ENCODE assay signal across 8 mouse cellular contexts in the genomic region with DNA sequence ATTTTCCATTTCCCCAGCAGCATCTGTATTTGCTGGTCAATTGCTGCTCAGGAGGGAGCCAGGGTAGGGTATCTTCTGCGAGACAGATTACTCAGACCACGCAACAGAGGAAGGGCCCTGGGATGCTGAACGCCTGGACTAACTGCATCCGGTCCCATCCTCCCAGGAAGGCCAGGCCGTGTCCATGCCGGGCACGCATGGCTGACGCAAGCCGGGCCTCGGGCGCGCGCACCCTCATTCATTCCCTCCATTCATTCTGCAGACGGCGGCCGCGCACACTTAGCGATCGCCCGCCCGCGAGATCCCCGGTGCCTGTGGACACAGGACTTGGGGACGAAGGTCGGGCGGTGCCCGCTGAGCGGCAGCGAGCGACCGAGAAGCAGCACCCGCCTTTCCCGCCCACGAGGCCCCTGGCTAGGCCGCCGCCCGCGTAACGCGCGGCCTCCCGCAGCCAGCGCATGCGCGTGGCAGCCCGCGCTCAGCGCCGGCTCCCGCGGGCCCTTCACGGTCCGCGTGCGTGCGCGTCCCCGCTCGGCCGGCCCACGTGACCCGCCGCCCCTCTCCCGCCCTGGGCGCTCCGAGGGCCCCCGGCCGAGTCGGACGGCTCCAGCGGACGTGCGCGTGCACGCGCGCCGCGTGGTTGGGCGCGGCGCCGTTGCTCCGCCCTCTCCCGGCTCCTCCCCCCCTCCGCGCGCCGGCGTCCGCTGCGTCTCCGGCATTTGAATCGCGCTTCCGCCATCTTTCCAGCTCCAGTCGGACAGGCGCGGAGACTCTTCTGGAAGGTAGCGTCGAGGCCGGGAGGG. TPM values are rescaled to one million over a fixed set of nuclear protein-coding genes. Genes with fewer than 3 reads are reported as not detected.
DNase-seq lines count a peak whose midpoint lies in the region; ATAC-seq lines count a peak whose summit lies in the region.

A gene (plus strand): TSS at position 573 of the 803 bp plus-strand sequence.

- ATAC-seq in intestine, embryonic 14.5 days (replicated peaks; ENCODE audit: low FRiP score, low TSS enrichment, low read depth) = peak; percentile 93

- no peaks in the 10 kb centered on the region for H3K27me3 ChIP-seq in intestine, embryonic 14.5 days (replicated peaks; ENCODE audit: control insufficient read depth, insufficient read depth, low read length)

- peak within 1 kb of the TSS; percentile 89 for H3K4me3 ChIP-seq in intestine, embryonic 14.5 days (ENCODE audit: low read depth, low read length)

- under 1% methylated on average over 85 of the region's 102 CpGs for WGBS in intestine, embryonic 14.5 days

- H3K9ac ChIP-seq in intestine, embryonic 14.5 days (ENCODE audit: low read length) = peak within 1 kb of the TSS; percentile 92

- peak within 1 kb of the TSS; percentile 95 for H3K27ac ChIP-seq in intestine, embryonic 14.5 days (ENCODE audit: low read depth)

- no peaks in the 10 kb centered on the region for H3K9me3 ChIP-seq in intestine, embryonic 14.5 days (ENCODE audit: control insufficient read depth, low read length)

- peak within 1 kb of the TSS; percentile 77 for H3K4me2 ChIP-seq in intestine, embryonic 14.5 days (ENCODE audit: low read length)

- peaks cover 23% of the 10 kb centered on the region for H3K36me3 ChIP-seq in intestine, embryonic 14.5 days (ENCODE audit: control insufficient read depth, insufficient read depth, low read length)

- intact Hi-C loops in left cerebral cortex, postnatal 14 days (cut with DNase I) = no loop called here

- H3K4me1 ChIP-seq in intestine, embryonic 14.5 days (replicated peaks; ENCODE audit: control insufficient read depth, insufficient read depth, low read length) = peaks cover 8% of the 10 kb centered on the region

- DNase-seq in adrenal gland, adult (ENCODE audit: inconsistent age in 2 of 2, low spot score in 1 of 2) = peak; percentile 97 to 98
- DNase-seq in embryo, embryonic 10.5 days (ENCODE audit: low spot score) = peak; percentile 96
- peak; percentile 97 for DNase-seq in gastrocnemius, postnatal 25 days
- peak; percentile 97 for DNase-seq in intestine, embryonic 14.5 days (ENCODE audit: low spot score)
- peak; percentile 95 to 96 for DNase-seq in left cerebral cortex, postnatal 14 days (ENCODE audit: low spot score in 2 of 2)
- DNase-seq in mesoderm, embryonic 11.5 days (ENCODE audit: low read depth, low spot score) = peak; percentile 98
- peak; percentile 91 to 93 for DNase-seq in right cerebral cortex, postnatal 36 days (ENCODE audit: low spot score in 2 of 2)
- DNase-seq in yolk sac, embryonic 10.5 days (ENCODE audit: low spot score) = peak; percentile 93

RNA-seq across cellular contexts. Expression of the gene that starts here (rescaled TPM):
- 10 to 100 TPM; 64.7 to 81.1 TPM for total RNA-seq in gastrocnemius, postnatal 25 days (2021)
- polyA plus RNA-seq in intestine, embryonic 14.5 days (2014; fragmentation: Nextera tagmentation; extraction: Ambion mirVana) = 598 and 658 TPM in 2 replicates
- total RNA-seq in left cerebral cortex, postnatal 14 days (2021) = 100 to 1,000 TPM; 146 to 149 TPM

Comparison
In these comparisons a context has a peak if more than half of its experiments do, and no peak if none do; other contexts are left out.
1. Peak in every context shown above with its lines: DNase-seq, ATAC-seq, H3K4me3 ChIP-seq and H3K27ac ChIP-seq.